Mouse (Mus musculus): ENCODE measurements around the gene Spz1. TPM values are rescaled to one million over a fixed set of nuclear protein-coding genes. Genes with fewer than 3 reads are reported as not detected.

The Spz1 gene
- polyA plus RNA-seq, 1 experiment from 2014 or later = not detected

- Histone ChIP-seq H3K4me1 (peaks cover 37% of the 10 kb centered on the region), H3K27me3 (no peaks in the 10 kb centered on the region), H3K36me3 (ENCODE audit: poor library complexity, severe bottlenecking) (no peaks in the 10 kb centered on the region), H3K9me3 (replicated peaks) (no peaks in the 10 kb centered on the region), H3K4me3 (no peak overlapping the region), H3K9ac (no peak overlapping the region), H3K4me2 (no peak overlapping the region), H3K27ac (peak overlapping the region; percentile 2)
- 17% methylated on average over 3 of the region's 3 CpGs for WGBS
- ATAC-seq = no peak
Observed at GRCm38 (mm10) chr13:92593731-92594396, 17.9 kb upstream of the Spz1 start.

- 21% methylated on average over 12 of the region's 12 CpGs for WGBS
- Histone ChIP-seq H3K4me2 (no peak overlapping the region), H3K9me3 (replicated peaks) (no peaks in the 10 kb centered on the region), H3K4me3 (no peak overlapping the region), H3K9ac (no peak overlapping the region), H3K27me3 (no peaks in the 10 kb centered on the region), H3K4me1 (peaks cover 37% of the 10 kb centered on the region), H3K27ac (peak overlapping the region; percentile 25; the same call in 1 of the 2 replicates), H3K36me3 (ENCODE audit: poor library complexity, severe bottlenecking) (no peaks in the 10 kb centered on the region)
- peak; percentile 28; the same call in 1 of the 2 replicates for ATAC-seq
Observed at GRCm38 (mm10) chr13:92592786-92593635, 17.0 kb upstream of the Spz1 start.

GRCm38 (mm10) chr13:92592268-92592785 is 16.4 kb upstream of the Spz1 start:
- 19% methylated on average over 5 of the region's 5 CpGs for WGBS
- peaks cover 37% of the 10 kb centered on the region for H3K4me1 ChIP-seq
- no peaks in the 10 kb centered on the region for H3K9me3 ChIP-seq (replicated peaks)
- no peak overlapping the region for H3K4me2 ChIP-seq
- no peak overlapping the region for H3K4me3 ChIP-seq
- no peaks in the 10 kb centered on the region for H3K27me3 ChIP-seq
- H3K9ac ChIP-seq = no peak overlapping the region
- ATAC-seq = no peak
- H3K36me3 ChIP-seq (ENCODE audit: poor library complexity, severe bottlenecking) = no peaks in the 10 kb centered on the region
- H3K27ac ChIP-seq = no peak overlapping the region

GRCm38 (mm10) chr13:92591225-92591624 is 15.3 kb upstream of the Spz1 start:
- Histone ChIP-seq H3K9ac (no peak overlapping the region), H3K4me3 (no peak overlapping the region), H3K4me1 (peaks cover 37% of the 10 kb centered on the region), H3K9me3 (replicated peaks) (no peaks in the 10 kb centered on the region), H3K27me3 (no peaks in the 10 kb centered on the region), H3K27ac (no peak overlapping the region), H3K36me3 (ENCODE audit: poor library complexity, severe bottlenecking) (no peaks in the 10 kb centered on the region), H3K4me2 (no peak overlapping the region)
- WGBS = 35% methylated on average over 3 of the region's 3 CpGs
- 0 out of 2 replicates have a peak, but pooled peaks have one; percentile 41 for ATAC-seq

- H3K9ac ChIP-seq = no peak overlapping the region
- no peak overlapping the region for H3K4me3 ChIP-seq
- H3K27me3 ChIP-seq = no peaks in the 10 kb centered on the region
- ATAC-seq = no peak; the same call in 1 of the 2 replicates
- no peak overlapping the region for H3K27ac ChIP-seq
- no peaks in the 10 kb centered on the region for H3K9me3 ChIP-seq (replicated peaks)
- no peaks in the 10 kb centered on the region for H3K36me3 ChIP-seq (ENCODE audit: poor library complexity, severe bottlenecking)
- H3K4me1 ChIP-seq = peaks cover 24% of the 10 kb centered on the region
- H3K4me2 ChIP-seq = no peak overlapping the region
Observed at GRCm38 (mm10) chr13:92589255-92589654, 13.3 kb upstream of the Spz1 start.

- Histone ChIP-seq H3K27me3 (no peaks in the 10 kb centered on the region), H3K27ac (no peak overlapping the region), H3K4me3 (no peak overlapping the region), H3K4me2 (no peak overlapping the region), H3K4me1 (peaks cover 19% of the 10 kb centered on the region), H3K36me3 (ENCODE audit: poor library complexity, severe bottlenecking) (no peaks in the 10 kb centered on the region), H3K9ac (no peak overlapping the region), H3K9me3 (replicated peaks) (no peaks in the 10 kb centered on the region)
- ATAC-seq = no peak
- 86% methylated on average over 3 of the region's 3 CpGs for WGBS
Observed at GRCm38 (mm10) chr13:92588704-92589103, 12.7 kb upstream of the Spz1 start.

- no peak for ATAC-seq
- H3K27ac ChIP-seq = no peak overlapping the region
- no peak overlapping the region for H3K4me2 ChIP-seq
- no peaks in the 10 kb centered on the region for H3K27me3 ChIP-seq
- H3K4me1 ChIP-seq = 0 out of 2 replicates have a peak, but pooled peaks cover 3% of the 10 kb centered on the region
- H3K36me3 ChIP-seq (ENCODE audit: poor library complexity, severe bottlenecking) = no peaks in the 10 kb centered on the region
- no peak overlapping the region for H3K4me3 ChIP-seq
- H3K9ac ChIP-seq = no peak overlapping the region
- 61% methylated on average over 8 of the region's 8 CpGs for WGBS
- no peaks in the 10 kb centered on the region for H3K9me3 ChIP-seq (replicated peaks)
Observed at GRCm38 (mm10) chr13:92584094-92584717, 8.2 kb upstream of the Spz1 start.

GRCm38 (mm10) chr13:92580220-92581043 is 4.5 kb upstream of the Spz1 start:
- no peak overlapping the region for H3K4me3 ChIP-seq
- H3K27me3 ChIP-seq = no peaks in the 10 kb centered on the region
- H3K36me3 ChIP-seq (ENCODE audit: poor library complexity, severe bottlenecking) = no peaks in the 10 kb centered on the region
- no peak overlapping the region for H3K9ac ChIP-seq
- ATAC-seq = peak; percentile 75
- H3K27ac ChIP-seq = no peak overlapping the region
- H3K4me2 ChIP-seq = no peak overlapping the region
- WGBS = 40% methylated on average over 10 of the region's 10 CpGs
- H3K9me3 ChIP-seq (replicated peaks) = no peaks in the 10 kb centered on the region
- H3K4me1 ChIP-seq = 0 out of 2 replicates have a peak, but pooled peaks cover 3% of the 10 kb centered on the region

GRCm38 (mm10) chr13:92578210-92578609 is 2.2 kb upstream of the Spz1 start:
- no peak overlapping the region for H3K27ac ChIP-seq
- no peaks in the 10 kb centered on the region for H3K9me3 ChIP-seq (replicated peaks)
- ATAC-seq = no peak
- no peak overlapping the region for H3K4me3 ChIP-seq
- H3K9ac ChIP-seq = no peak overlapping the region
- 0 out of 2 replicates have a peak, but pooled peaks cover 3% of the 10 kb centered on the region for H3K4me1 ChIP-seq
- no peak overlapping the region for H3K4me2 ChIP-seq
- no peaks in the 10 kb centered on the region for H3K36me3 ChIP-seq (ENCODE audit: poor library complexity, severe bottlenecking)
- 85% methylated on average over 4 of the region's 4 CpGs for WGBS
- H3K27me3 ChIP-seq = no peaks in the 10 kb centered on the region

- Histone ChIP-seq H3K27ac (no peak overlapping the region), H3K27me3 (no peaks in the 10 kb centered on the region), H3K36me3 (ENCODE audit: poor library complexity, severe bottlenecking) (no peaks in the 10 kb centered on the region), H3K9me3 (replicated peaks) (no peaks in the 10 kb centered on the region), H3K4me2 (no peak overlapping the region), H3K4me1 (0 out of 2 replicates have a peak, but pooled peaks cover 3% of the 10 kb centered on the region), H3K9ac (no peak overlapping the region), H3K4me3 (no peak overlapping the region)
- WGBS = 56% methylated on average over 6 of the region's 6 CpGs
- ATAC-seq = no peak
Observed at GRCm38 (mm10) chr13:92576688-92577087, 716 bp upstream of the Spz1 start.

- ATAC-seq = no peak
- no peaks in the 10 kb centered on the region for H3K27me3 ChIP-seq
- H3K9me3 ChIP-seq (replicated peaks) = no peaks in the 10 kb centered on the region
- H3K4me3 ChIP-seq = no peak overlapping the region
- peaks cover 2% of the 10 kb centered on the region; the same call in 1 of the 2 replicates for H3K4me1 ChIP-seq
- 79% methylated on average over 5 of the region's 5 CpGs for WGBS
- no peak overlapping the region for H3K4me2 ChIP-seq
- no peaks in the 10 kb centered on the region for H3K36me3 ChIP-seq (ENCODE audit: poor library complexity, severe bottlenecking)
- H3K9ac ChIP-seq = no peak overlapping the region
- no peak overlapping the region for H3K27ac ChIP-seq
Observed at GRCm38 (mm10) chr13:92559429-92559828, 16.5 kb downstream of the Spz1 start.
